Mouse (Mus musculus): Measurements from ENCODE around the gene Pgpep1. TPM values are rescaled to one million over a fixed set of nuclear protein-coding genes. Genes with fewer than 3 reads are reported as not detected.

Gene Pgpep1
- total and polyA plus RNA-seq, 3 experiments = 12.3 to 30.0 (median 22.9) TPM

DNA sequence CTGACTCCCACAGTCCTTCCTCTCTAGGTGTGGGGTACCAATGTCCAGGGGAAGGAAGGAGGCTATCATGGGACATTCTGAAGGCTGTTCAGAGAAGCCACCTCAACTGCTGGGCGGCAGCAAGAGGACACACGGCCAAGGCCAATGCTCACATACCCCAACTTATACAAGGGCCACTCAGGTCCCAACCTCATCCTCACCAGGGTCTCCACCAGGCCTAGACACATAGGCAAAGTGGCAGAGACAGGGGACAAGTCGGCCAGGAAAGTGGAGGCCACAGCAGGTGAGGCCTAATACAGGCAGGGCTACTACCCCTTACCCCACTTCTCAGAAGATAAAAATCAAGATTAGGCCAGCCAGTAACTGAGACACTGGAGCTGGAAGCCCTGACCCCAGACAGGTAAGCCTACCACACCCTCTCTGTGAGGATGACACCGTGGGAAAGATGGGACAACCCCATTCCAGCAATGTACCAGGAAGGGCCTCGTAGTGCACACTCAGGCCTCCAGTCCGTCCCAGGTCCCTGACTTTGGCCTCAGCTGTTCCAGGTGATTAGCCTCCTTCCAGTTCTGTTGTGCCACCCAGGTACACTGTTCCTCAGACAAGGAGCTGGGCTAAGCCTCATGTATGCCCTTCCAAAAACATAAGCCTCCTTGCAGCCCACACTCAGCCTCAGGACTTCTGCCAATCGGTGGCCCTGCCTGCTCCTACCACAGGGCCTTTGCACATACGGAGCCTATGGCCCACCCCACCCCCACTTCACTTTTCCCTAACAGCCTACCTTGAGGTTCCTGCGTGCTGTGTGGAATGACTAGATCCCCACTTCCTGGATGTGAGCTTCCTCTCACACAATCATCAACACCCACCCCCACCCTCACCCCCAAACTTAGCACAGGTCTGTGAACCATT, 54.1 kb downstream of the Pgpep1 start:
- Histone ChIP-seq H3K36me3 (replicated peaks in 1 of 2; ENCODE audit: control insufficient read depth in 1 of 2, insufficient read depth in 1 of 2, low read length in 1 of 2) (peaks cover 15 to 45% of the 10 kb centered on the region in 2 experiments), H3K9ac (ENCODE audit: insufficient read depth, low read depth) (no peak overlapping the region), H3K27me3 (replicated peaks) (no peaks in the 10 kb centered on the region), H3K4me2 (ENCODE audit: insufficient read depth, low read depth, poor library complexity, severe bottlenecking) (no peak overlapping the region), H3K4me1 (ENCODE audit: control insufficient read depth in 1 of 2, insufficient read depth in 2 of 2) (peaks cover 22 to 41% of the 10 kb centered on the region in 2 experiments), H3K4me3 (replicated peaks in 1 of 3; ENCODE audit: low read depth in 2 of 3, low read length in 2 of 3, poor library complexity in 1 of 3) (no peak overlapping the region), H3K27ac (ENCODE audit: insufficient read depth, low read depth) (no peak overlapping the region), H3K79me2 (replicated peaks; ENCODE audit: control insufficient read depth, extremely low read depth, insufficient read depth, poor library complexity, severe bottlenecking) (peaks cover 9% of the 10 kb centered on the region; the same call in 1 of the 2 replicates), H3K9me3 (replicated peaks; ENCODE audit: low read length) (peaks cover 4% of the 10 kb centered on the region)
- TF ChIP-seq TCF12 (IDR thresholded peaks at IDR 0.05; ENCODE audit: low read depth, low read length) (no peak), POLR2AphosphoS2 (IDR thresholded peaks at IDR 0.05; ENCODE audit: low read depth, low read length) (no peak), SMC3 (IDR thresholded peaks at IDR 0.05; ENCODE audit: low read depth, low read length) (no peak), ZMIZ1 (IDR thresholded peaks at IDR 0.05; ENCODE audit: low read depth, low read length) (no peak), SIN3A (IDR thresholded peaks at IDR 0.05; ENCODE audit: low read length) (no peak), NELFE (IDR thresholded peaks at IDR 0.05; ENCODE audit: low read depth, low read length) (no peak), UBTF (IDR thresholded peaks at IDR 0.05; ENCODE audit: low read depth, low read length) (no peak), ZC3H11A (IDR thresholded peaks at IDR 0.05; ENCODE audit: low read depth, low read length) (no peak), JUND (conservative IDR thresholded peaks at IDR 0.05; ENCODE audit: low read depth, low read length) (no peak), MAX (IDR thresholded peaks at IDR 0.05; ENCODE audit: low read length) (no peak), E2F4 (IDR thresholded peaks at IDR 0.05; ENCODE audit: insufficient replicate concordance, low read depth, low read length) (no peak), USF1 (IDR thresholded peaks at IDR 0.05; ENCODE audit: low read depth, low read length) (no peak), RCOR1 (conservative IDR thresholded peaks at IDR 0.05; ENCODE audit: low read depth, low read length) (no peak), JUN (IDR thresholded peaks at IDR 0.05; ENCODE audit: insufficient read depth, low read depth, low read length) (no peak), EP300 (IDR thresholded peaks at IDR 0.05; ENCODE audit: low read length) (no peak)
- in situ Hi-C loops (cut with MboI; ENCODE audit: low pct_ligation_motif_present, low pct_unique_long_range_greater_than_20kb, low sequenced_read_pairs) (loop anchor here (10.0 kb wide), 1 partner anchor 61 kb away; no protein-coding TSS in a partner anchor), dilution Hi-C loops (cut with MboI; ENCODE audit: extremely low pct_ligation_motif_present, extremely low pct_unique_long_range_greater_than_20kb, low sequenced_read_pairs) (no loop called here)
- no peak for DNase-seq (ENCODE audit: extremely low read depth)

DNA sequence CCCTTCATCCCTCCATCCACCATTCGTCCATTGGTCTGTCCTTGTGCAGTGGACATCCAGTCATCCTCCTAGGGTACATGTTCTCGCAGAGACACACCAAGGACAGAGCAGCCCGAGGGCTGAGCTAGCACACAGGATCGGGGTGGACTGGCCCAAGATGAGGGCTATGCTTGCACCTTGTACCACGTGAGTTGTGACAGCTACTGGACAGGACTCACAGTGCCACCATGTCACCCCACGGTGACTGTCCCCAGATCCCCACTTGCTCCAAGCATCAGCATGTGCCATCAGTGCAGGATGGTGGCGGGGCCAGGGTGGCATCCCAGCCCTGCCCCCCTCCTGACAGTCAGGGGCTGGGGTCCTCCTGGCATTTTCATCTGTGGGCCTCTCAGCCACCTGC, 55.6 kb downstream of the Pgpep1 start:
- Histone ChIP-seq H3K4me1 (ENCODE audit: control insufficient read depth in 1 of 2, insufficient read depth in 2 of 2) (peaks cover 22 to 37% of the 10 kb centered on the region in 2 experiments), H3K36me3 (replicated peaks in 1 of 2; ENCODE audit: control insufficient read depth in 1 of 2, insufficient read depth in 1 of 2, low read length in 1 of 2) (peaks cover 26 to 59% of the 10 kb centered on the region in 2 experiments), H3K9ac (ENCODE audit: insufficient read depth, low read depth) (no peak overlapping the region), H3K27ac (ENCODE audit: insufficient read depth, low read depth) (no peak overlapping the region), H3K4me3 (replicated peaks in 1 of 3; ENCODE audit: low read depth in 2 of 3, low read length in 2 of 3, poor library complexity in 1 of 3) (no peak overlapping the region), H3K4me2 (ENCODE audit: insufficient read depth, low read depth, poor library complexity, severe bottlenecking) (no peak overlapping the region), H3K27me3 (replicated peaks) (no peaks in the 10 kb centered on the region), H3K79me2 (replicated peaks; ENCODE audit: control insufficient read depth, extremely low read depth, insufficient read depth, poor library complexity, severe bottlenecking) (peaks cover 9% of the 10 kb centered on the region; the same call in 1 of the 2 replicates), H3K9me3 (replicated peaks; ENCODE audit: low read length) (peaks cover 4% of the 10 kb centered on the region)
- DNase-seq (ENCODE audit: extremely low read depth) = no peak
- TF ChIP-seq SMC3 (IDR thresholded peaks at IDR 0.05; ENCODE audit: low read depth, low read length) (no peak), KAT2A (IDR thresholded peaks at IDR 0.05; ENCODE audit: insufficient replicate concordance, low read length) (no peak), ZNF384 (IDR thresholded peaks at IDR 0.05; ENCODE audit: low read depth, low read length) (no peak), MYC (IDR thresholded peaks at IDR 0.05; ENCODE audit: low read depth, low read length) (no peak), BHLHE40 (IDR thresholded peaks at IDR 0.05; ENCODE audit: low read depth, low read length) (no peak), JUN (IDR thresholded peaks at IDR 0.05; ENCODE audit: insufficient read depth, low read depth, low read length) (no peak), IRF4 (IDR thresholded peaks at IDR 0.05; ENCODE audit: low read depth, low read length) (no peak), TBP (conservative IDR thresholded peaks at IDR 0.05; ENCODE audit: low read depth, low read length) (no peak), SIN3A (IDR thresholded peaks at IDR 0.05; ENCODE audit: low read length) (no peak), ZKSCAN1 (IDR thresholded peaks at IDR 0.05; ENCODE audit: borderline replicate concordance, low read depth, low read length) (no peak), MAFK (IDR thresholded peaks at IDR 0.05; ENCODE audit: insufficient replicate concordance, low read length) (no peak), RAD21 (IDR thresholded peaks at IDR 0.05; ENCODE audit: low read depth, low read length) (no peak)
- in situ Hi-C loops (cut with MboI; ENCODE audit: low pct_ligation_motif_present, low pct_unique_long_range_greater_than_20kb, low sequenced_read_pairs) = loop anchor here (10.0 kb wide), 1 partner anchor 60 kb away; no protein-coding TSS in a partner anchor
- dilution Hi-C loops (cut with MboI; ENCODE audit: extremely low pct_ligation_motif_present, extremely low pct_unique_long_range_greater_than_20kb, low sequenced_read_pairs) = no loop called here
